Mouse (Mus musculus) frontal cortex, adult 2 months (tissue): ENCODE results near the gene Psme3. TPM values are rescaled to one million over a fixed set of nuclear protein-coding genes. Genes with fewer than 3 reads are reported as not detected.

ENCODE experiments used
- DNase-seq, 2 experiments: peaks; one replicate each; pipeline ENCODE4 v3.0.0; 2022; ENCODE audit warnings: low spot score in 1 of 2; ENCODE audit errors: extremely low spot score in 1 of 2
- polyA plus RNA-seq: library from polyadenylated mRNA; depleted of rRNA; stranded (reverse); fragments of >200 nt; gene quantifications from 2 replicates; pipeline ENCODE4 v1.2.3, GENCODE M21; 2012; rRNA removed

Gene Psme3
- polyA plus RNA-seq, 1 experiment: 101 TPM

DNA sequence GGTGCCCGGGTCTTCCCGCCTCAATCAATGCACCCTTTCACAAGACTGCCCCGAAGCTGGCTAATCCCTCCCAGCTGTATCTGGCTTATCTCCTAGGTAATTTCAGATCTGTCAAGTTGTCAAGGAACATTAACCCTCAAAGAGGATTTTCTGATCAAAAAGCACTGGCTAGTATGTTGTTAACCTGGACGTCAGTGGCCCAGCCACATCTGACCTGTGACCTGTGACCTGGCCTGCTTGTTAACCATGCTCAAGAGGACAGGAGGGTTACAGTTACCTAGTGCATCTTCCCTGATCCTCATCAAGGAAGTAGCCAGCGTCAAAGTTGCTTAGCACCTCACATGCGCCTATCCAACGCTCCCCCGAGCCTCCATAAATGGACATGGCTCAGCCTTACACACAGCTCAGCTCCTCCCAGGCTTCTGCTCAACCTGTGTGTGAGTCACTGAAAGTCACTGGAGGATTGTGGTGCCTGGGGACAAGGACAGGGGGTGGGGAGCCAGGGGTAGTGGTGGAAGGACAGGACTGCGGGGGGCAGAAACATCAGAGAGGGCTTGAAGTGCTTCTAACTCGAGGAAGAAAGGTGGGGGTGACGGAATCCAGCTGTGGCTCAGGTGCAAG is 35.2 kb downstream of the Psme3 start:
- DNase-seq: no peak

DNA sequence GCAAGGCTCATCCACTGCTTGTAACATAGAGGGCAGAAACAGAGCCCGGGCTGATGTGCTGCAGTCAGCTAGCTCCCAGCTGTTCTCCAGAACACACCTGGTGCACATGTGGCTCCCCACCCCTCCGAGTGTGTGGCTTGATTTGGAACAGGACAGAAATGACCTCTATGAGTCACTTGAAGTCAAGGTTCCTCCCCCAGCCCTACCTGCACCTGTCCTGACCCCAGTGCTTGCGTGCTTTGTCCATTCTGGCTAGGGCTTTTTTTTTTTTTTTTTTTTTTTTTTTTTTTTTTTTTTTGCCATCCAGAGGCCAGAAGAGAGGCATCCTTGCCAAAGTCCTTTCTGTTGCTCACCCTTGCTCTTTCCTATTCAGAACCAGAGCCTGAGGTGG is 35.7 kb downstream of the Psme3 start:
- DNase-seq: no peak

DNA sequence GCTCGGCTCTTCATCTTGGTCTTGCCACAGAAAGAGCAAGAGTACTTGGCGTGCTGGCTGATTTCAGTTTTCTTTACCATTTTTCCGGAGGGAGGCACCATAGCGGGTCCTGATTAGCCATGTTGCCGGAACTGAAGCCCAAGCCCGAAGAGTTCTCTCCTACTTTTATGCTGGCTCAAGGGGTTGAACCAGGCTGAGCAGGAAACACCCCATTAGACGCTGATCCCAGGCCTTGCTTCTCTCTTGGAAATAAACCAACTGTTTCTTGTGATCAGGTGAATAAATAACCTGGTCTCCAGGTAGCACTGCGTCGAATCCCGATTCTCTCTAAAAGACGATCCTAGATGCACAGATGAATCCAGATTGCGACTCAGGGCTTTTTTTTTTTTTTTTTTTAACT is 37.4 kb downstream of the Psme3 start:
- no peak for DNase-seq

DNA sequence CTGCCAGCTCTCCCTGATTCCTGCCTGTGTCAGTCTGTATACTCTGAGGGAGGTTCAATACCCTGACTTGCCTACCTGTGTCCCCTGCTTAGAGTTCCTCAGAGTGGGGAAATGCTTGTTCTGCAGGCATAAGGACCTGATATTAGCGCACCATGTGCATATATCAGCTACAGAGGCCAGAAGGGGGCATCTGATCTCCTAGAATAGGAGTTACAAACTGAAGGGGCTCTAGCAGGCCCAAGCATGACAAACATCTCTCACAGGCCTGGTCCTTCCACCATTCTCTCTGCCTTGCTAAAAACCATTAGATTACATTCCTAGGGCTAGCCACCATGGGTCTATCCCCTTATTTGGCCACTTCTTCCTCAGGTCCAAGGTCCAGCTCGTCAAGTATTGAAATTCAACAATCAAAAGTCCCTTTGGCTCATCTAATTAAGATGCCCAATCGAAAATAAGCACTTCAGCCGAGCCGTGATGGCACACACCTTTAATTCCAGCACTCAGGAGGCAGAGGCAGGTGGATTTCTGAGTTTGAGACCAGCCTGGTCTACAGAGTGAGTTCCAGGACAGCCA is 38.5 kb downstream of the Psme3 start:
- DNase-seq: no peak

DNA sequence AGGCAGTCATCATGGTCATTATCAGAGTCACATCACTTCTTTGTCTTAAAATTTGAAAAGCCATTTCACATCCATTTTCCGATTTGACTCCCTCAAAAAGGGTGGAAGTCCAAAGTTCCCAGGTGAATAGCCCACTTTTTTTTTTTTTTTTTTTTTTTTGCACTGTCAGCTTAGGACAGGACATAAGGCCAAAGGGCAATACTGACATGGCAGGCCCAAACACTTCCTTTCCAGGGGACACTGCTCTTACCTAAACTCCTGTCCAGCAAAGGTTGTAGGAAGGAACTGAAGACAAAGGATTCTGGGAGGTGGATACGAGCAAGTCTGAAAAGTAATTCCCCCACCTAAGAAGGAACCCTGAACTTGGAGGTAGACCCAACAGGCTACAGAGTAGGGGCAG is 39.9 kb downstream of the Psme3 start:
- no peak for DNase-seq

DNA sequence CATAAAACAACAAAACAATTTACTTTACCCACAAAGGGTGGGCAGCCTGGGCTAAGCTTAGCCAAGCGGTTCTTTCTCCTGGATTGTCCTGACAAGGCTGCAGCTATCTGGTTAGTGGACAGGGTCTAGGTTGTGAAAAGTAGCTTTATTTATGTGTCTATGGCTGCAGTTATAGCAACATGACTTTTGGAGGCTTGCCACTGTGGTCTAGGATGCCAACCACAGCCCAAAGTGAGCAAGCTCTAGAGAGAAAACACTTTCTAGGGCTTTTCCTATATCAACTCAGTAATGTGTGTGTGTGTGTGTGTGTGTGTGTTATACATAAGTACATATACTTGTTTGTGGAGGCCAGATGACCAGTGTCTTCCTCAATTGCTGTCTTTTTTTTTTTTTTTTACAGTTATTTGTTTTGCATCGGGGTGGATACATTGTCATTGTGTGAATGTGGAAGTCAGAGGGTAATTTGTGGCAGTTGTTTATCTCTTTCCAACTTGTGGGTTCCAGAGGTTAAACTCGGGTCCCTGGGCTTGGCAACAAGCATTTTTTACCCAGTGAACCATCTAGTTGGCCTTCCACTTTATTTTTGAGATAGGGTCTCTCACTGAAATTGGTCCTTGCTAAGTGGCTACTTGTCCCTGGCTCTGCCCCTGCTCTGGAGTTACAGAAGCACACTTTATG is 41.6 kb downstream of the Psme3 start:
- DNase-seq: no peak

DNA sequence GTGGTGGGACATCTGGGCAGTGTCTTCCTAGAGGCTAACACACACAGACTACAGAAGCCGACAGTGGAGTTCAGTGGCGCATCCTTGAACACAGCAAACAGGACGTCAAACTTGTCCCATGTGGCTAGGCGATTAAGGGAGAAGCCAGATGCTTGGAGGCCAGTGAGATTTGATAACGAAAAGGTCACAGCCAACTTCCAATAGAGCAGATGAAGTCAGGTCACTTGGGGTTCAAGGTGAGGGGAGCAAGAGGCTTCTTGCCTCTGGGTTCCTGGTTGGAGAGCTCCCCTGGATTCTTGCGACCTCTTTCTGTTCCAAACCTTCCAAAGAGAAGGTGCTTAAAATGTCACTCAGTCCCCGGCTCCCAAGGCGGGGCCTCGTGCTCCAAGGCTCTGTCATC is 43.8 kb downstream of the Psme3 start:
- no peak for DNase-seq

DNA sequence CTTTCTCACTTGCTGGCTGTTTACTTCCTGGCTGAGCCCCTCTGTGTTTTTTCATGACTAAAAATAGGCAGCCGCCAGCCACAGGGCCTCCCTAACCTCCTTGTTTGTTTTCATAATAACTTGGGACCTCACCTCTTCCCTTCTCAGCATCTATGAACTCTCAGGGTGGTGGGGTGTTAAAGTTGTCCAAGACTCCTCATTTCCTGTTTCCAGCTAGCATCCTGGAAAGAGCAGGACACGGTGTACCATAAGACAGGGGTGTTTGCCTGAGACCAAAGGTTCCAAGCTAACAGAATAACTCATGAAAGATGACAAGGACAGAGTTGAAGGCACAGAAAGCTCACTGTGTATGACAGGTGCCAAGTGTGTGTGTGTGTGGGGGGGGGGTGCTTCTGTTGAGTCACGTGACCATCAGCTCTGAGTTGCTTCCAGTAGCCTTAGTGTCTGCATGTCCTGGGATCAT is 44.7 kb downstream of the Psme3 start:
- DNase-seq: no peak

DNA sequence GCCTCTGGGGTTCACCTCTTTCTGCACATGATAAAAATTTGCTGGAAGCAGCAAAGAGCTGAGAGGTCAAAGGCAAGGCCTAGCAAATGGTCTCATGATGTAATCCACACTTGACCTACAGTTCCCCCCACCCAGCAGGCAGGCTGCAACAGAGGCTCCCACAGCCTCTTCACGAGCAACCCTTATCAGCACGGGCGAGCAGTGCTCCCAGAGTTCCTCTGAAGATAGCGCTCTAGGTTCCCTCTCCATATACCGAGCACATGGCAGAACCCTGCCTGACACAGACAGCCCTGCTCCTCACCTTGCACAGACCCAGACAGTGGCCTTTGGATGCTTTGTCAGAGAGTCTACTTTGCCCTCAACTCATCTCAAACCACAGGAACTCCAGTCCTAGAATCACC is 48.5 kb downstream of the Psme3 start:
- DNase-seq: no peak

DNA sequence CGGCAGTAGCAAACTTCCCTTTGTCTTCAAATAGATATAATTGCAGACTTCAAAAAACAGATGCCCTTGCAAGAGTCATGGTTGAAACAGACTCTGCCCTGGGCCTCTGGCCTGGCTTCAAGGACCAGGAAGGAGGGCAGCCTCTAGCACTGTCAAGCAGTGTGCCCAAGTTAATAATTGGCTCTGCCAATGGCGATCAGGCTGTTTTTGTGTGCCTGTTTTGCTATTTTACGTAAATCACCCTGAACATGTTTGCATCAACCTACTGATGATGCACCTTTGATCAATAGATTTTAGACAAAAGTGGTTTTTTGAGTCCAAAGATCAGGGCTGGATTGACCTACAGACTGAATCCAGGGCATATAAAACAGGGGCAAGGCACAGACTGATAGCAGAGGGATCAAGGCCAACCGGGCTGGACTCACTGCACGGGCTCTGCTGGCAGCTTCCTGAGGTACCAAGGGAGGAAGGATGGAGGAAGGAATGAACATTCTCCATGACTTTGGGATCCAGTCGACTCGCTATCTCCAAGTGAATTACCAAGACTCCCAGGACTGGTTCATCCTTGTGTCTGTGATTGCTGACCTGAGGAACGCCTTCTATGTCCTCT is 51.4 kb downstream of the Psme3 start, which contains the start of gene G6pc:
TSS of gene G6pc (plus strand) at position 236 of the 610 bp plus-strand sequence.
- DNase-seq: no peak

DNA sequence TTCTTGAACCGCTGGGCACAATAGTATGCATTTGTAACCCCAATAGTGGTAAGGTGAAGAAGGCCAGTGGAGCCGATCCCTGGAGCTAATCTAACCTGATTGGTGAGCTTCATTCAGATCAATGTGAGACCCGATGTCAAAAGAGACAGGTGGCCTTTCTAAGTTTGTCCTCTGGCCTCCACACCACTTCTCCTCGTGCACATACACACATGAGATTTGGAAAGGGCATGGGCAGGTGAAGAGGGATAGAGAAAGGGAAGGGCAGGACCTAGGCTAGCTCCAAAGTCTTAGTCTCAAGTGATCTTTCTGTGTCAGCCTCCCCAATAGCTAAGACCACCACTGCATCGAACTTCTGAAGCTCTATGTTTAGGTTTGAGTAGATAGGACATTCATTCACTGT is 54.1 kb downstream of the Psme3 start:
- no peak for DNase-seq

Other genes with a start within 250 kb of the Psme3 start
- 11.8 and 13.0 TPM in 2 replicates for gene Naglu, start 246.2 kb upstream of the Psme3 start, polyA plus RNA-seq
- 0.46 and 0.55 TPM in 2 replicates for gene Hsd17b1, start 237.8 kb upstream of the Psme3 start, polyA plus RNA-seq
- 30.8 and 34.1 TPM in 2 replicates for gene Coasy, start 233.6 kb upstream of the Psme3 start, polyA plus RNA-seq
- 52.0 and 56.0 TPM in 2 replicates for gene Mlx, start 228.9 kb upstream of the Psme3 start, polyA plus RNA-seq
- gene Psmc3ip, start 220.8 kb upstream of the Psme3 start, polyA plus RNA-seq: 5.6 and 7.8 TPM in 2 replicates
- gene Retreg3, start 196.3 kb upstream of the Psme3 start, polyA plus RNA-seq: 66.2 and 66.5 TPM in 2 replicates
- 21.5 and 24.7 TPM in 2 replicates for gene Tubg1, start 196.3 kb upstream of the Psme3 start, polyA plus RNA-seq
- gene Tubg2, start 160.3 kb upstream of the Psme3 start, polyA plus RNA-seq: 56.4 and 58.0 TPM in 2 replicates
- 65.8 TPM in 2 replicates for gene Cntnap1, start 145.7 kb upstream of the Psme3 start, polyA plus RNA-seq
- 15.8 and 17.9 TPM in 2 replicates for gene Plekhh3, start 144.9 kb upstream of the Psme3 start, polyA plus RNA-seq
- gene Ccr10, start 140.8 kb upstream of the Psme3 start, polyA plus RNA-seq: 0.36 and 0.42 TPM in 2 replicates
- gene Ezh1, start 89.8 kb upstream of the Psme3 start, polyA plus RNA-seq: 44.8 and 50.3 TPM in 2 replicates
- gene Ramp2, start 70.2 kb upstream of the Psme3 start, polyA plus RNA-seq: 65.6 and 82.1 TPM in 2 replicates
- gene Vps25, start 62.5 kb upstream of the Psme3 start, polyA plus RNA-seq: 63.8 TPM in 2 replicates
- 10.8 and 12.5 TPM in 2 replicates for gene Wnk4, start 55.6 kb upstream of the Psme3 start, polyA plus RNA-seq
- 0.71 and 0.84 TPM in 2 replicates for gene Cntd1, start 37.2 kb upstream of the Psme3 start, polyA plus RNA-seq
- gene Coa3, start 37.1 kb upstream of the Psme3 start, polyA plus RNA-seq: 147 and 151 TPM in 2 replicates
- gene Becn1, start 13.9 kb upstream of the Psme3 start, polyA plus RNA-seq: 177 and 195 TPM in 2 replicates
- gene Aoc2, start 8.8 kb downstream of the Psme3 start, polyA plus RNA-seq: 4.5 and 5.1 TPM in 2 replicates
- 0.71 and 0.88 TPM in 2 replicates for gene Aoc3, start 14.4 kb downstream of the Psme3 start, polyA plus RNA-seq
- not detected in 2 replicates for gene G6pc, start 51.3 kb downstream of the Psme3 start, polyA plus RNA-seq
- gene Aarsd1, start 101.4 kb downstream of the Psme3 start, polyA plus RNA-seq: 49.2 and 53.5 TPM in 2 replicates
- 3.6 and 4.1 TPM in 2 replicates for gene Gm27029, start 108.6 kb downstream of the Psme3 start, polyA plus RNA-seq
- 33.4 and 33.7 TPM in 2 replicates for gene Rundc1, start 108.9 kb downstream of the Psme3 start, polyA plus RNA-seq
- 4.1 and 6.6 TPM in 2 replicates for gene Ptges3l, start 109.1 kb downstream of the Psme3 start, polyA plus RNA-seq
- gene Rpl27, start 126.1 kb downstream of the Psme3 start, polyA plus RNA-seq: 480 and 588 TPM in 2 replicates
- 9.0 and 9.1 TPM in 2 replicates for gene Ifi35, start 132.2 kb downstream of the Psme3 start, polyA plus RNA-seq
- 155 and 173 TPM in 2 replicates for gene Rnd2, start 148.8 kb downstream of the Psme3 start, polyA plus RNA-seq
- gene Vat1, start 150.0 kb downstream of the Psme3 start, polyA plus RNA-seq: 41.3 and 41.4 TPM in 2 replicates
- gene Brca1, start 235.7 kb downstream of the Psme3 start, polyA plus RNA-seq: 0.99 and 1.0 TPM in 2 replicates
- gene Nbr1, start 235.9 kb downstream of the Psme3 start, polyA plus RNA-seq: 114 and 124 TPM in 2 replicates